Mouse (Mus musculus): ENCODE results near the gene H2al1i.
"Not testable (repeated sequence)": the region's sequence is repeated elsewhere in the genome, so short reads cannot be mapped to it uniquely, and the experiment has no call there.

Gene H2al1i

DNA sequence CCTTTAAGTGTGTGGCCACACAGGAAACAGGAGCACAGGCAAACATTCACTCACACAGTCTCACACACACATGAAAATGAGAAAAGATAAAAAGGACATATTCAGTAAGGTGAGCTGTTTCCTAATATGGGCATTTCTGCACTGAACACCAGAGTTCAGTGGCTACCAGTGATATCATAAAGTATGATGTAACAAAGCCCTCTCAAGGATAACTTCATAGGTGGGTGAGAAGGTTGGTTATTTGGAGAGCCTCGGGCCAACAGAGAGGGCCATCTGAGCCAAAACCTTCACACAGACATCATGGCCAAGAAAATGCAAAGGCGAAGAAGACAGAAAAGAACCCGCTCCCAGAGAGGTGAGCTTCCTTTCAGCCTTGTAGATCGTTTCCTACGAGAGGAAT lies at the start of gene H2al1i:
Gene H2al1i, plus strand, starts transcription at position 301 of the 400 bp plus-strand sequence.
- in situ Hi-C loops (cut with MboI, MseI), result loop anchor here (5.0 to 25.0 kb wide), 2 partner anchors 57 to 1138 kb away; no protein-coding TSS in a partner anchor

DNA sequence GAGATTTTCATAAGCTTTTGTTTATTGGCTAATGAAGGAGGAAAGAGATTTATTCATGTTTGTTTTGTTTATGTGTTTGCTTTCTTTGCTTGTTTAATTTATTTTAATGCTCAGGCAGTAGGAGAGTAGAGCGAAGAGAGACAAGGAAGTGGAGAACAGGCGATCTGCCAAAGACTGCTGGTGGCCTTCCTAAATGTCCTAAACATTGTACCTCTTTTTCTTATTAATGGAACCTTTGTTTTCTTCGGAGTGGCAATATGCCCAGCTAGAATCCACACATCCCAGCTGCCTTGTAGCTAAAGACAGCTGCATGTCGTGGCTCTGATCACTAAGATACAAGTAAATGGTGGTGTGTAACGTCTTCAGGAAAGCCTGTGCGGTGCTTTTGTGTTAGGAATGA lies 47.4 kb upstream of the H2al1i start:
- in situ Hi-C loops (cut with MboI, MseI), result no loop called here

DNA sequence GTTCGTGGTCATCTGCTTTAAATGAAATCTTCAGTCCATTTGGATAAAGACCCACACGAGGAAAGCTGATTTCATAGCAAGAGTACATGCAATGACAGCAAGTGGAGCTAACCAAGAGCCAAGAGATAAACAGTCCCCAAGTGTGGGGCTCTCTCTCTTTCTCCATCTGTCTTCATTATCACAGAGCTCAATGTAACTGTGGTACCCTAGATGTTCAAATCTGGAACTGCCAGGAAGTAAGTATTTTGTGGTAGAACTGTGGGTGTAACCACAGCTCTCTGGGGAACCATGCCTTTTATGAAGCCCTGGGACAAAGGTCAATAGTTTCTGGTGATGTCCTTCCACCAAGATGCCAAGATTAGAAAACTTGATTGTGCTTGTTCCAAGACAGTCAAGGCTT lies 43.7 kb upstream of the H2al1i start:
- in situ Hi-C loops (cut with MboI, MseI), result no loop called here

DNA sequence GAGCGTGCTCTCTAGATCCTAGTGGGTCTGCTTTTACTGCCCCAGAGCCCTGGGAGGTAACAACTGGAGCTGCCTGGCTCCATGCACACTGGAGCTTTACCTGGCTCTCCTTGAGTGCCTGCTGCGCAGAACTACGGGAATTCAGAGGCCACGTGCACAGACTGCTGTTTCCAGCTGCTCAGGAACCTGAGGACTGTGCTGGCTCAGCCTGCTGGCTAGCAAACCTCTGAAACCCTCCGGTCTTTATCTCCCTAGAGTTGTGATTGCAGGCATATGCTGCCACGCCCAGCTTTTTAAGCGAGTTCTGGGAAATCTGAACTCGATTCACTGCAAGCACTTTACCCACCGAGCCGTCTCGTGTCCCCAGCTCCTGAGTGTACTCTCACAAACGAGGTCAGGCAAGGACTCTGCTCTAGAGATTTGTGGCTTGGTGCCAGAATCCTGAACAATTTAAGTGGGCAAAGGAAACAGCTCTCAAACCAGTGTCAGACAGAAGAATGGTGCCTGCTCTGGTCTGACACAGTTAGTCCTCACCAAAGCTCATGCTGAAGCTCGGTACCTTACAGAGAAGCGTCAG lies 36.1 kb upstream of the H2al1i start:
- in situ Hi-C loops (cut with MboI, MseI), result no loop called here

DNA sequence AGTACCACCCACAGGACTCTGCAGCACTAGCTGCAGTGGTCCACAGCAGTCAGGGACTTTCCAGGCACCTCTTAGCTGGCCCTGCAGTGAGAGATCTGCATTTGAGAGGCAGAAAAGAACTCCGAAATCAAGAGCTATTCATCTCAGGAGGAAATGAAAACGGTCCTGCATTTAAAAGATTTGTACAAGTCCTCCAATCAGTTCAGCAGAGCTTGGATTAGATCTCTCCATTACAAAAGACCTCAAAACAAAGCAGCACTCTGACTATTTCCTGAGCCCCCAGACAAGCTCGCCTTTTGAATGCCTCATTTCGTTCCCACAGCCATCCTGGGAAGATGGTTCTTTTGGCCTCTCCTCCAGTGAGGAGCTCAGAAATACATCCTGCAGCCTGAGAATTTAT lies 35.2 kb upstream of the H2al1i start:
- in situ Hi-C loops (cut with MboI, MseI), result no loop called here

DNA sequence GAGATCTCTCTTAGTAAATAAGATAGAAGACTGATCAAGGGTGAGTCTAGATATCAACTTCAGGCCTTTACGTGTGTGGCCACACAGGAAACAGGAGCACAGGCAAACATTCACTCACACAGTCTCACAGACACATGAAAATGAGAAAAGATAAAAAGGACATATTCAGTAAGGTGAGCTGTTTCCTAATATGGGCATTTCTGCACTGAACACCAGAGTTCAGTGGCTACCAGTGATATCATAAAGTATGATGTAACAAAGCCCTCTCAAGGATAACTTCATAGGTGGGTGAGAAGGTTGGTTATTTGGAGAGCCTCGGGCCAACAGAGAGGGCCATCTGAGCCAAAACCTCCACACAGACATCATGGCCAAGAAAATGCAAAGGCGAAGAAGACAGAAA lies 25.5 kb upstream of the H2al1i start, which contains the start of gene H2al1a:
Gene H2al1a, plus strand, starts transcription at position 301 of the 400 bp plus-strand sequence.
- in situ Hi-C loops (cut with MboI, MseI), result not testable (repeated sequence)

DNA sequence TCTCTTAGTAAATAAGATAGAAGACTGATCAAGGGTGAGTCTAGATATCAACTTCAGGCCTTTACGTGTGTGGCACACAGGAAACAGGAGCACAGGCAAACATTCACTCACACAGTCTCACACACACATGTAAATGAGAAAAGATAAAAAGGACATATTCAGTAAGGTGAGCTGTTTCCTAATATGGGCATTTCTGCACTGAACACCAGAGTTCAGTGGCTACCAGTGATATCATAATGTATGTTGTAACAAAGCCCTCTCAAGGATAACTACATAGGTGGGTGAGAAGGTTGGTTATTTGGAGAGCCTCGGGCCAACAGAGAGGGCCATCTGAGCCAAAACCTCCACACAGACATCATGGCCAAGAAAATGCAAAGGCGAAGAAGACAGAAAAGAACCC lies 22.3 kb upstream of the H2al1i start, which contains the start of gene H2al1b:
Gene H2al1b, plus strand, starts transcription at position 301 of the 400 bp plus-strand sequence.
- in situ Hi-C loops (cut with MboI, MseI), result loop anchor here (25.0 kb wide), 1 partner anchor 1160 kb away; no protein-coding TSS in a partner anchor

DNA sequence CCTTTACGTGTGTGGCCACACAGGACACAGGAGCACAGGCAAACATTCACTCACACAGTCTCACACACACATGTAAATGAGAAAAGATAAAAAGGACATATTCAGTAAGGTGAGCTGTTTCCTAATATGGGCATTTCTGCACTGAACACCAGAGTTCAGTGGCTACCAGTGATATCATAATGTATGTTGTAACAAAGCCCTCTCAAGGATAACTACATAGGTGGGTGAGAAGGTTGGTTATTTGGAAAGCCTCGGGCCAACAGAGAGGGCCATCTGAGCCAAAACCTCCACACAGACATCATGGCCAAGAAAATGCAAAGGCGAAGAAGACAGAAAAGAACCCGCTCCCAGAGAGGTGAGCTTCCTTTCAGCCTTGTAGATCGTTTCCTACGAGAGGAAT lies 19.1 kb upstream of the H2al1i start, which contains the start of gene H2al1c:
Gene H2al1c, plus strand, starts transcription at position 301 of the 400 bp plus-strand sequence.
- in situ Hi-C loops (cut with MboI, MseI), result loop anchor here (25.0 kb wide), 1 partner anchor 1157 kb away; no protein-coding TSS in a partner anchor

DNA sequence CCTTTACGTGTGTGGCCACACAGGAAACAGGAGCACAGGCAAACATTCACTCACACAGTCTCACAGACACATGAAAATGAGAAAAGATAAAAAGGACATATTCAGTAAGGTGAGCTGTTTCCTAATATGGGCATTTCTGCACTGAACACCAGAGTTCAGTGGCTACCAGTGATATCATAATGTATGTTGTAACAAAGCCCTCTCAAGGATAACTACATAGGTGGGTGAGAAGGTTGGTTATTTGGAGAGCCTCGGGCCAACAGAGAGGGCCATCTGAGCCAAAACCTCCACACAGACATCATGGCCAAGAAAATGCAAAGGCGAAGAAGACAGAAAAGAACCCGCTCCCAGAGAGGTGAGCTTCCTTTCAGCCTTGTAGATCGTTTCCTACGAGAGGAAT lies 15.9 kb upstream of the H2al1i start, which contains the start of gene H2al1d:
Gene H2al1d, plus strand, starts transcription at position 301 of the 400 bp plus-strand sequence.
- in situ Hi-C loops (cut with MboI, MseI), result loop anchor here (25.0 kb wide), 1 partner anchor 1154 kb away; no protein-coding TSS in a partner anchor

DNA sequence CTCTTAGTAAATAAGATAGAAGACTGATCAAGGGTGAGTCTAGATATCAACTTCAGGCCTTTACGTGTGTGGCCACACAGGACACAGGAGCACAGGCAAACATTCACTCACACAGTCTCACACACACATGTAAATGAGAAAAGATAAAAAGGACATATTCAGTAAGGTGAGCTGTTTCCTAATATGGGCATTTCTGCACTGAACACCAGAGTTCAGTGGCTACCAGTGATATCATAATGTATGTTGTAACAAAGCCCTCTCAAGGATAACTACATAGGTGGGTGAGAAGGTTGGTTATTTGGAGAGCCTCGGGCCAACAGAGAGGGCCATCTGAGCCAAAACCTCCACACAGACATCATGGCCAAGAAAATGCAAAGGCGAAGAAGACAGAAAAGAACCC lies 12.8 kb upstream of the H2al1i start, which contains the start of gene H2al1e:
Gene H2al1e, plus strand, starts transcription at position 301 of the 400 bp plus-strand sequence.
- in situ Hi-C loops (cut with MboI, MseI), result loop anchor here (25.0 kb wide), 1 partner anchor 1151 kb away; no protein-coding TSS in a partner anchor

DNA sequence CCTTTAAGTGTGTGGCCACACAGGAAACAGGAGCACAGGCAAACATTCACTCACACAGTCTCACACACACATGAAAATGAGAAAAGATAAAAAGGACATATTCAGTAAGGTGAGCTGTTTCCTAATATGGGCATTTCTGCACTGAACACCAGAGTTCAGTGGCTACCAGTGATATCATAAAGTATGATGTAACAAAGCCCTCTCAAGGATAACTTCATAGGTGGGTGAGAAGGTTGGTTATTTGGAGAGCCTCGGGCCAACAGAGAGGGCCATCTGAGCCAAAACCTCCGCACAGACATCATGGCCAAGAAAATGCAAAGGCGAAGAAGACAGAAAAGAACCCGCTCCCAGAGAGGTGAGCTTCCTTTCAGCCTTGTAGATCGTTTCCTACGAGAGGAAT lies 9.6 kb upstream of the H2al1i start, which contains the start of gene H2al1f:
Gene H2al1f, plus strand, starts transcription at position 301 of the 400 bp plus-strand sequence.
- in situ Hi-C loops (cut with MboI, MseI), result loop anchor here (25.0 kb wide), 1 partner anchor 1147 kb away; no protein-coding TSS in a partner anchor

DNA sequence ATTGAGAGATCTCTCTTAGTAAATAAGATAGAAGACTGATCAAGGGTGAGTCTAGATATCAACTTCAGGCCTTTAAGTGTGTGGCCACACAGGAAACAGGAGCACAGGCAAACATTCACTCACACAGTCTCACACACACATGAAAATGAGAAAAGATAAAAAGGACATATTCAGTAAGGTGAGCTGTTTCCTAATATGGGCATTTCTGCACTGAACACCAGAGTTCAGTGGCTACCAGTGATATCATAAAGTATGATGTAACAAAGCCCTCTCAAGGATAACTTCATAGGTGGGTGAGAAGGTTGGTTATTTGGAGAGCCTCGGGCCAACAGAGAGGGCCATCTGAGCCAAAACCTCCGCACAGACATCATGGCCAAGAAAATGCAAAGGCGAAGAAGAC lies 6.5 kb upstream of the H2al1i start, which contains the start of gene H2al1g:
Gene H2al1g, plus strand, starts transcription at position 301 of the 400 bp plus-strand sequence.
- in situ Hi-C loops (cut with MboI, MseI), result loop anchor here (25.0 kb wide), 1 partner anchor 1144 kb away; no protein-coding TSS in a partner anchor

DNA sequence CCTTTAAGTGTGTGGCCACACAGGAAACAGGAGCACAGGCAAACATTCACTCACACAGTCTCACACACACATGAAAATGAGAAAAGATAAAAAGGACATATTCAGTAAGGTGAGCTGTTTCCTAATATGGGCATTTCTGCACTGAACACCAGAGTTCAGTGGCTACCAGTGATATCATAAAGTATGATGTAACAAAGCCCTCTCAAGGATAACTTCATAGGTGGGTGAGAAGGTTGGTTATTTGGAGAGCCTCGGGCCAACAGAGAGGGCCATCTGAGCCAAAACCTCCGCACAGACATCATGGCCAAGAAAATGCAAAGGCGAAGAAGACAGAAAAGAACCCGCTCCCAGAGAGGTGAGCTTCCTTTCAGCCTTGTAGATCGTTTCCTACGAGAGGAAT lies 3.3 kb upstream of the H2al1i start, which contains the start of gene H2al1h:
Gene H2al1h, plus strand, starts transcription at position 301 of the 400 bp plus-strand sequence.
- in situ Hi-C loops (cut with MboI, MseI), result loop anchor here (5.0 to 25.0 kb wide), 2 partner anchors 54 to 1141 kb away; no protein-coding TSS in a partner anchor

DNA sequence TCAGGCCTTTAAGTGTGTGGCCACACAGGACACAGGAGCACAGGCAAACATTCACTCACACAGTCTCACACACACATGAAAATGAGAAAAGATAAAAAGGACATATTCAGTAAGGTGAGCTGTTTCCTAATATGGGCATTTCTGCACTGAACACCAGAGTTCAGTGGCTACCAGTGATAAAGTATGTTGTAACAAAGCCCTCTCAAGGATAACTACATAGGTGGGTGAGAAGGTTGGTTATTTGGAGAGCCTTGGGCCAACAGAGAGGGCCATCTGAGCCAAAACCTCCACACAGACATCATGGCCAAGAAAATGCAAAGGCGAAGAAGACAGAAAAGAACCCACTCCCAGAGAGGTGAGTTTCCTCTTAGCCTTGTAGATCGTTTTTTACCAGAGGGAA lies 3.1 kb downstream of the H2al1i start, which contains the start of gene H2al1j:
Gene H2al1j, plus strand, starts transcription at position 301 of the 400 bp plus-strand sequence.
- in situ Hi-C loops (cut with MboI, MseI), result not testable (repeated sequence)

DNA sequence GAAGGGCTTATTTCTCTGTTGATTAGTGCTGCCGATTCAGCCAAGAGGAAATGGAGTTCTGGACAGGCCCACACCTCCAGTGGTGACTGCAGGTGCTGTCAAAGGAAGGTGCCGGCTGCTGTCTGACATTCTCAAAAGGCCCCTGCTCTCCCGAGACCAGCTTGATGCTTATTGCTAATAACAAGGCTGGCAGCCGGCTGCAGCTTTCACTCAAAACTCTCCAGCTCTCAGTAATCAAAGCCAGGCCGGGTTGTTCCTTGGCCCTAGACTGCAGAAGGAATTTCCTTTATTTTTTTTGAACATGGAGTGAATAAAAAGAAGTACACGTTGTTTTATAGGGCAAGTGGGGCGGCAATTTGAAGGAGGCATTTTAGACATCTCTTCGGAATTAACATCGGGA lies 21.3 kb downstream of the H2al1i start:
- in situ Hi-C loops (cut with MboI, MseI), result no loop called here

DNA sequence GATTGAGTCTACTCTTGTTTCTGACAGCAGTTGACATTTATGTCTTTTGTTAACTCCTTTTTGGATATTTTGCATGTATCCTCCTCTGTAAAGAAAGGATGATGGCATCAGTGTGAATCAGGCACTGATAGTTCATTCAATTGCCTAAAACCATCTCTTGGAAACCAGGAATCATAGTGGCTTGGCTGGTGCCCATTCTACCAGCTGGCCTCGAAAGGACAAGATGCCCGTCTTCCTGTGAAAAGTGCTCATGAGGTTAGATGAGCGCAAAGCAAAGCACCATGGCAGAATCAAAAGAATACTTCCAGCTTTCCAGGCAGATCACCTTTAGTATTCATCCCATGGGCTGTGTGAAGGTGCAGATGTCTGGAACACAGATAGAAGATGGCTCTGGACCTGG lies 22.3 kb downstream of the H2al1i start:
- in situ Hi-C loops (cut with MboI, MseI), result no loop called here

DNA sequence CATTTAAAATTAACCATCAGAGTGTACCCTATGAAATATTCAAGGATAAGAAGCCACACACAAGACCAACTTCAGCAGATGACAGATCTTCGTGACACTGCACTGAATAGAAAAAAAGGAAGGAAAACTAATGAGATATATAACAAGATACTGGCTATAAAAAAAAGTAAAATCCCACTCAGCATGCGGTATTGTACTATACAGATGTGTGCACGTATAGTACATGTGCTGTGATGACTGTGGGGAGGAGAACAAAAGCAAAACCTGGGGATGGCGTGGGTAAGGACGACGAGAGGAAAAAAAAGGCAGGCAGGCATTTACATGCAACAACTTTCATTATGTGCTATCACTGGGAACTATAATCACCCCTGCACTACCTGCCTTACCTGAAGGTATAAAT lies 36.4 kb downstream of the H2al1i start:
- in situ Hi-C loops (cut with MboI, MseI), result no loop called here

DNA sequence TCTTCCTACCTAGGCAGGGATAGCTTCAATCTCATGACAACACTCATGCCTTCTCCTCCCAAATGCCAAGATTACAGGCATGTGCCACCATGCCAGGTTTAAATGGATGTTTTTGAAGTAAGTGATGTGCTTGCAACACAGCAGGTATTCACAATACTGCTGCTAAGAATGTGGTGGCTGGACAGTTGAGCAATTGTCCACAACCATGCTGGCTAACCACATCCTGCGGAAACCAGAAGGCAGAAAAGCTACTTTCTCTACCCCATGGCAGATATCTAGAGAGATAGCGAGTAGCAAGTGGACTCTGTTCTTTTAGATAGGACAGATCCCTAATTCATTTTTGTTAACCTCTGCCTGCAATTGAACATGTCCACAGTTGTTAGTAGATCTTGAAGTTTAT lies 36.8 kb downstream of the H2al1i start:
- in situ Hi-C loops (cut with MboI, MseI), result no loop called here

DNA sequence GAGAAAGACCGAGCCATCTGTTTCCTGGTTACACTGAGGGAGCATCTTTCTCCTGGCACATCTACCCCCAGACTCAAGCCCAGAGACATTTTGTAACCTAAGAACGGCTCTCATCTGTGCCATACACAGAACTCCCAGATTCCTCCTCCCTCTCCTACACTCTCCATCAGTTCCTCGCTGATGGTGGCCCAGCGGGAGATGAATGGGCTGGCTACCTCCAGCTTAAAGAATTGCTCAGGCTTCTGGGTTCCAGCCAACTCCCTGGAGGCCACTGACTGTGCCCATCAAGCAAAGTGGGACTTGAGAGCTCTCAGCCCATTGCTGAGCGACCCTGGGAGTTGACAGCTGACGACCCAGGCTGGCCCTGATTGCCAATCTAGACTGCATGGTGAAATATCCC lies 39.4 kb downstream of the H2al1i start:
- in situ Hi-C loops (cut with MboI, MseI), result no loop called here

DNA sequence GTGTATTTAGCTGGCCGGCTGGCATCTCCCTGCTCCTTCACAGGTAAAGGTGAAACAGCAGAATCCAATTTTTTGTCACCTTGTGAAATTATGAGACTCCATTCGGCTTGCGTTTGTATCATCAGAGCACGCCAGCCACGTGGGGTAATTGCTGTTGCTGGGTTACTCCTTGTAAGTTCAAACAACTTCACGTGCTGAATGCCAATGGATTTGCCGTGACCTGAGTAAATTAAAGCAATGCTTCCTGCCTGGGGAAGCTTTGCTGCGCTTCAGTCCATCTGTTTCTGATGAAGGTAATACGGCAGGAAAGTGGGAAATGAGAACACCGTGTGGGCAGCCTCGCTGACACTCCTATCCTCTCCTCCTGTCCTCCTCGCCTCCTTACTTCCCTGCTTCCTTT lies 40.7 kb downstream of the H2al1i start:
- in situ Hi-C loops (cut with MboI, MseI), result no loop called here
